Mouse (Mus musculus): ENCODE results near the gene Slc16a14. TPM values are rescaled to one million over a fixed set of nuclear protein-coding genes. Genes with fewer than 3 reads are reported as not detected.
"Not testable (repeated sequence)": the region's sequence is repeated elsewhere in the genome, so short reads cannot be mapped to it uniquely, and the experiment has no call there.

Slc16a14 gene
- total RNA-seq (2021) = under 1 TPM in 1 of 2 experiments, not detected in 1; 0.20 TPM
- long read RNA-seq, experiment 1 = 0 reads
- long read RNA-seq, experiment 2 = 0 reads

GRCm38 (mm10) chr1:84934503-84935333 is at the start of gene Slc16a14:
Slc16a14 (minus strand) TSS chr1:84935134.
- DNase-seq = peak; percentile 24
- 0 out of 2 replicates have a peak within 1 kb of the TSS, but pooled peaks have one; percentile 28 for H3K27ac ChIP-seq
- no peak for TF ChIP-seq CTCF (IDR thresholded peaks at IDR 0.05)
- intact Hi-C loops (cut with DNase I) = no loop called here
- peak within 1 kb of the TSS; percentile 66 for H3K4me3 ChIP-seq

DNA sequence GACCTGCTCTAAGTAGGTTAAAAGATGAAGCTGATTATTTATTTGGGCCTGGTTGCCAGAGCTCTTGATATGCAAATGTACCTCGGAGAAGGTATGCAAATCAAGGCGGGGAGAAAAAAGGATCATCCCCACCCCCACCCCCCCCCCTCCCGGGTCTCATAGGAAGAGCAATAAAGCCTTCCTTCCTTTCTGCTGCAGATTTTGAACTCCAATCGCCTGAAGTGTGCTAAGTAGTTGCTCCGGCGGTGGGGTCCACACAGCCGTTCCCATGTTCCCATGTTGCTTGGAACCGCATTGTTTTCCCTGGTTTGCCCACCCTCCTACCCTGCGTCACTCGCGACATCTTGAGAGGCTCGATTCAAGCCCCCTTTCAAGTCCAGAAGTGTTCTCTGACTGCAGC is 26.8 kb upstream of the Slc16a14 start:
- intact Hi-C loops (cut with DNase I); DNase-seq; H3K4me3 ChIP-seq; H3K27ac ChIP-seq: not testable (repeated sequence)

- DNase-seq; H3K4me3 ChIP-seq; H3K27ac ChIP-seq; intact Hi-C loops (cut with DNase I): not testable (repeated sequence)
Observed at GRCm38 (mm10) chr1:84957713-84958112, 22.8 kb upstream of the Slc16a14 start.

DNA sequence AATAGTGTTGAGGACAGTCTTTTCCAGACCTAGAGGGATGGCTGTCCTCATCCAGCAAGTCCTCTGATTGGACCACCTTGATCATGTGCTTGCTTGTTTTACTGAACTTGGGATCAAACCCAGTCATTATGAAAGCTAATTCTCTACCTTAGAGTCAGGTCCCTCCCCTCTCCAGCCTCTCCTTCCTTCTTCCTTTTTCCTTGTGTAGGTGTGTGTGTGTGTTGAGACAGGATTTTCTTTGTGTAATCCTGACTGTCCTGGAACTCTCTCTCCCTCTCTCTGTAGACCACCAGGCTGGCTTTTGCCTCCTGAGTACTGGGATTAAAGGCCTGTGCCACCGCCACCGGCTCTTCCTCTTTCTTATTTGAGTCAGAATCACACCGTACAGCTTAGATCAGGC is 21.8 kb upstream of the Slc16a14 start:
- intact Hi-C loops (cut with DNase I); DNase-seq; H3K27ac ChIP-seq; H3K4me3 ChIP-seq: not testable (repeated sequence)

DNA sequence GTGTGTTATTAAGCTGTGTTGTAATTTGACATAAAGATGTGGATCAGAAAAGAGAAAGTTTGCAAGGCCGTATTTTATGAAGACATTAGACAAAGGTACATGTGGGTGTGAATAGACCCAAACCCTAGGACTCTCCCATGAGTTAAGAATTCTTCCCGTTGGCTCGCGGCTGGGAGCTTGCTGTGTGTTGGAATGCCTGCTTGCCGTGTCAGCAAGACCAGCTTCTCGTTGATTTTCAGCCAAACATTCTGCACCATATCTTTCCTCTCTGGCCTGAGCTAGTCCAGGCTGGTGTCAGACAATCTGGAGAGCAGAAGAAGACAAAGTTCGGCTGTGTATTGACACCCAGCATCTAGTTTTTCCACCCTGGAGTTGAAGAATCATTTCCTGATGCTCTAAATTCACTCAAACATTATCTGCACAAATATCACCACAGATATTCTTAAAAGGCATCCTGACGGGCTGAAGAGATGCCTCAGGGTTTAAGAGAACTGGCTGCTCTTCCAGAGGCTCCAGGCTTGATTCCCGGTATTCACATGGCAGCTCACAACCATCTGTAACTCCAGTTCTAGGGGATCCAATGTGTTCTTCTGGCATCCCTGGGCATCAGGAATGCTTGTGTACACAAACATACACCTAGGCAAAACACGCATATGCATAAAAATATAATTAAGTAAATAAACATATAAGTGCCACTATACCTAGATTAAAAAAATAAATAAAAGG is 17.7 kb upstream of the Slc16a14 start:
- intact Hi-C loops (cut with DNase I) = no loop called here
- no peak for TF ChIP-seq CTCF (IDR thresholded peaks at IDR 0.05)

GRCm38 (mm10) chr1:84951566-84951965 is 16.6 kb upstream of the Slc16a14 start:
- no peak for DNase-seq
- H3K4me3 ChIP-seq = no peak overlapping the region
- intact Hi-C loops (cut with DNase I) = no loop called here
- no peak for TF ChIP-seq CTCF (IDR thresholded peaks at IDR 0.05)
- no peak overlapping the region for H3K27ac ChIP-seq

More for the DNA sequence above, 17.7 kb upstream of the Slc16a14 start:
- no peak overlapping the region for H3K4me3 ChIP-seq
- no peak for DNase-seq
- H3K27ac ChIP-seq = no peak overlapping the region

DNA sequence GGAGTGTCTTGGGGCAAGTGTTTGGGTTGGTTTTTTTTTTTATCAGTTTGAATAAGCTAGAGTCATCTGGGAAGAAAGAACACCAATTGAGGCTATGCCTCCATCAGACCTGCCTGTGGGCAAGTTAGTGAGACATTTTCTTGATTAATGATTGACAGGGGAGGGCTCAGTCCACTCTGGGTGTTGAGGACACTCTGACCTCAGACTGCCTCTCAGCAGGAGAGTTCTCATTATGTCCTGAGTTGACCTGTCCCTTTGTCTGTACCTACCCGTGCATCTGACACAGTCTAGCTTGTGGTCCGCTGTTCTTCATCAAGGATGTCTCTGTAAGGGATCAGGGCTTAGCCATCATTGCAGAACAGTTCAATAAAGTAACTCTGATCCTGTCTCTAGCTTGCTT is 12.5 kb upstream of the Slc16a14 start:
- Histone ChIP-seq H3K4me3 (no peak overlapping the region), H3K27ac (no peak overlapping the region)
- intact Hi-C loops (cut with DNase I) = no loop called here
- no peak for DNase-seq
- TF ChIP-seq CTCF (IDR thresholded peaks at IDR 0.05) = no peak

- no peak overlapping the region for H3K4me3 ChIP-seq
- TF ChIP-seq CTCF (IDR thresholded peaks at IDR 0.05) = no peak
- intact Hi-C loops (cut with DNase I) = no loop called here
- H3K27ac ChIP-seq = no peak overlapping the region
- peak; percentile 16 for DNase-seq
Observed at GRCm38 (mm10) chr1:84945950-84946349, 11.0 kb upstream of the Slc16a14 start.

DNA sequence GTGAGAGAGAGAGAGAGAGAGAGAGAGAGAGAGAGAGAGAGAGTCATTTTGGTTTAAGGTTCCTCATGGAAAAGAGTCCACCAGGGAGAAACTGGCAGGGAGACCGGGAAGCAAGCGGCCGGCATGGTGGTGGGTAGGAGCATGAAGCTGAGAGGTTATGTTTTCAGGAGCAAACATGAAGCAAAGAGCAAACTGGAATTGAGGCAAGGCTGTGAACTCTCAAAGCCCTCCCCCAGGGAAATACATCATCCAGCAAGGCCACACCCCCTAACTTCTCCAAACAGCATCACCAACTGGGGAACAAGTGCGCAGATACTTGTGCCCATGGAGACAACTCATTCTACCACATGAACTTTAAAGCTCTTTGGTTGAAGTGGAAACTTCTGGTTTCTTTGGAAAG is 8.6 kb upstream of the Slc16a14 start:
- no peak overlapping the region for H3K27ac ChIP-seq
- intact Hi-C loops (cut with DNase I) = no loop called here
- TF ChIP-seq CTCF (IDR thresholded peaks at IDR 0.05) = no peak
- DNase-seq = no peak
- H3K4me3 ChIP-seq = no peak overlapping the region

GRCm38 (mm10) chr1:84942666-84943065 is 7.7 kb upstream of the Slc16a14 start:
- intact Hi-C loops (cut with DNase I) = no loop called here
- Histone ChIP-seq H3K27ac (no peak overlapping the region), H3K4me3 (no peak overlapping the region)
- no peak for DNase-seq
- TF ChIP-seq CTCF (IDR thresholded peaks at IDR 0.05) = no peak

GRCm38 (mm10) chr1:84940322-84940721 is 5.4 kb upstream of the Slc16a14 start:
- intact Hi-C loops (cut with DNase I) = no loop called here
- TF ChIP-seq CTCF (IDR thresholded peaks at IDR 0.05) = no peak
- no peak overlapping the region for H3K27ac ChIP-seq
- no peak for DNase-seq
- H3K4me3 ChIP-seq = no peak overlapping the region

GRCm38 (mm10) chr1:84939466-84939865 is 4.5 kb upstream of the Slc16a14 start:
- DNase-seq = no peak
- intact Hi-C loops (cut with DNase I) = no loop called here
- Histone ChIP-seq H3K4me3 (no peak overlapping the region), H3K27ac (no peak overlapping the region)
- no peak for TF ChIP-seq CTCF (IDR thresholded peaks at IDR 0.05)

DNA sequence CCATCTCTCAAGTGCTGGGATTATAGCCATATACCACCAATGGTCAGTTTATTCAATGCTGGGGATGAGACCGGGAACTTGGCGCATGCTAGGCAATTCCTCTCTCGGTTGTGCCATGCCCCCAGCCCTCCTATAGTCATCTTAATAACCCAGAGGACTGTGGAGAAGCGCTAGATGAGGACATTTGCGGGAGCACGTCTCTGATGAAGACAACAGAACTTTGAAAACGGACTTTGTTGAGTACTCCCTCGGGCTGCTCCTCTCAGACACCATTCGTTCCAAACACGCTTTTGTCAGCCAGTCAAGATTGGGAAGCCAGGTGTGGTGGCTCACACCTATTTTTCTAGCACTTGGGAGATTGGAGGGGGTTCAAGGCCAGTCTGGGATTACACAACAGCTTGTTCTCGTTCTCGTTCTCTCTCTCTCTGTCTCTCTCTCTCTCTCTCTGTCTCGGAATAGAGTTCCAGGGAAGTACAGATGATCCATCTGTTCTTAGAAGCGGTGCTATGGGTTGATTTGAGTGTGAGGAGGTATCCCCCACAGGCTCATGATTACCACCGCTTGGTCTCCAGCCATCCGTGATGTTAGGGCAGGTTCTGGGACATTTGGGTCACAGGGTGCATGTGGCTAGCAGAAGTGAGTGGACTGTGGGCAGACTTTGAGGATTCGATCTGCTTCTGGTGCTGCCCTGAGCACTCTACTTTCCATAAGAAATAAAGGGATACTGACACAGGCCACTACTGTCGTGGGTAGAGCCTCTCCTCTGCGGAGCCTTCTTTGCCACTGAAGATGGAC is 2.0 kb upstream of the Slc16a14 start:
- no peak for DNase-seq
- intact Hi-C loops (cut with DNase I) = no loop called here
- H3K4me3 ChIP-seq = no peak overlapping the region

More for the DNA sequence above, 2.0 kb upstream of the Slc16a14 start:
- H3K27ac ChIP-seq = no peak overlapping the region
- TF ChIP-seq CTCF (IDR thresholded peaks at IDR 0.05) = no peak

Measured in gastrocnemius, adult 2 months (tissue).